Mouse (Mus musculus) lung, adult 2 months (tissue): ENCODE measurements around the gene Gm3417.
"Not testable (repeated sequence)": the region's sequence is repeated elsewhere in the genome, so short reads cannot be mapped to it uniquely, and the experiment has no call there.

Experiments
- CTCF ChIP-seq: fragments of 200-500 bp; IDR thresholded peaks from 2 replicates; pipeline ENCODE4 v1.5.1; 2011; ENCODE audit warnings: mild to moderate bottlenecking, low read length, control low read depth; ENCODE audit not compliant: insufficient read depth
- POLR2A ChIP-seq: fragments of 200-500 bp; IDR thresholded peaks from 2 replicates; pipeline ENCODE4 v1.6.1; 2011; ENCODE audit warnings: low read depth, mild to moderate bottlenecking, control low read depth, low read length, borderline replicate concordance; ENCODE audit errors: extremely low read depth

DNA sequence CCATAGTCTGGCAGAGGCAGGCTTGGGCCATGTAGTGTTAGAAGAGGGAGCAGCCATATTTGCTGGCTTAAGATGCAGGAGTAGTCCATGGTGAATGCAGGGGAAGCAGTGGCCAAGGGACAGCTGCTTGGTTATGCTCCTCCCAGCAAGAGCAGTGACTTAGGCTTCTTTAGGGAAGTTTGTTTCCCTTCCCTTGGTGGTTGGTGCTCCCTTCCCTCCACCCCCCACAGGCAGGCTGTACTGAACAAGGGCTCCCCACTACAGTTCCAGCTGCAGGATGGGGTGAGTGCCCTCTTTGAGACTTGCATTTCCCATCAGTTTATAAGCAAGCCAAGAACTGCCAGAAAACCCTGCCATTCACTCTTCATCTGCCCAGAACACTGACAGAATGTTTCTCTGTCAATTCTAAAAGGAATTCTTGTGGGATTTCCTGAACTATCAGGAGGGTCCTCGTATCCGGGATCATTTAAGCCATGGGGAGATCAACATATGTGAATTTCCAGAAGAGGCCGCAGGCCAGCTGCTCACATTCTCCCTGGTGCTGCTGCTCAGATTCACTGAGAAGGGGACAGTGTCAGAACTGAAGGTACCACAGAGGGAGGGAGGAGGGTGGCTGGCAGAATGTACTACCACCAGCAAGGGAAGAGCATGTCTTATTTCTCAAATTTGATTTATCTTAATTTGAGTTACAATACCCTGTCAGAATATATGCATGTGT, 43.1 kb upstream of the Gm3417 start:
- TF ChIP-seq POLR2A, CTCF: not testable (repeated sequence)
